Mouse (Mus musculus) embryo, embryonic 11 days (tissue): Measurements from ENCODE around the gene Fancc.
"Not testable (repeated sequence)": the region's sequence is repeated elsewhere in the genome, so short reads cannot be mapped to it uniquely, and the experiment has no call there.

Experiments used
- DNase-seq: peaks from one replicate; pipeline ENCODE4 v3.0.0-alpha.2; 2015

Gene Fancc

DNA sequence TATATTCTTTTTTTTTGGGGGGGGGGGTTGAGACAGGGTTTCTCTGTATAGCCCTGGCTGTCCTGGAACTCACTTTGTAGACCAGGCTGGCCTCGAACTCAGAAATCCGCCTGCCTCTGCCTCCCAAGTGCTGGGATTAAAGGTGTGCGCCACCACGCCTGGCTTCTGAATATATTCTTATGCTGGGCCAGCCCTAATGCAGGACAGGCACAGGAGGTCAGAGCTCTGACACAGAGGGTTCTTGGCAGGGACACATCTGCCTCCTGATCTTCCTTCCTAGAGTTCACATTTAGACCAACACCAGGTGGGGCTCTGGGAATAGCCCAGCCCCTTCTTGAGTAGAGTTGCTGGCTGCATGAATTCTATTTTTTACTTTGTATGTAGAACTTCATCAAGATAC lies 182.0 kb downstream of the Fancc start:
- DNase-seq: not testable (repeated sequence)

DNA sequence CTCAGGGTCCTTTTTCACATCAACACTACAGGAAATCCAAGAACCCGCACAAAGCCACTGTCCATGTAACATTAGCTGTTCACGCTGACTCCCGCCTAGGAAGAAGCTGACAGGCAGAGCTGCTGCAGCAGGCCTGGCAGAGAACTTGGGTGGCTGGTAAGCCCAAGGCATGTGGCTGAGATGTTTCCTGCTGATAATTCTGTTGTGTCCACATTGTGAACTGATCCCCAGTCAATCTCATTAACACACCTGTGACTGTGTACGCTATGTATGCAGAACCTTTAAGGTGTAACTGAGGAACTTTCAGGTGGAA lies 182.5 kb downstream of the Fancc start:
- no peak for DNase-seq

DNA sequence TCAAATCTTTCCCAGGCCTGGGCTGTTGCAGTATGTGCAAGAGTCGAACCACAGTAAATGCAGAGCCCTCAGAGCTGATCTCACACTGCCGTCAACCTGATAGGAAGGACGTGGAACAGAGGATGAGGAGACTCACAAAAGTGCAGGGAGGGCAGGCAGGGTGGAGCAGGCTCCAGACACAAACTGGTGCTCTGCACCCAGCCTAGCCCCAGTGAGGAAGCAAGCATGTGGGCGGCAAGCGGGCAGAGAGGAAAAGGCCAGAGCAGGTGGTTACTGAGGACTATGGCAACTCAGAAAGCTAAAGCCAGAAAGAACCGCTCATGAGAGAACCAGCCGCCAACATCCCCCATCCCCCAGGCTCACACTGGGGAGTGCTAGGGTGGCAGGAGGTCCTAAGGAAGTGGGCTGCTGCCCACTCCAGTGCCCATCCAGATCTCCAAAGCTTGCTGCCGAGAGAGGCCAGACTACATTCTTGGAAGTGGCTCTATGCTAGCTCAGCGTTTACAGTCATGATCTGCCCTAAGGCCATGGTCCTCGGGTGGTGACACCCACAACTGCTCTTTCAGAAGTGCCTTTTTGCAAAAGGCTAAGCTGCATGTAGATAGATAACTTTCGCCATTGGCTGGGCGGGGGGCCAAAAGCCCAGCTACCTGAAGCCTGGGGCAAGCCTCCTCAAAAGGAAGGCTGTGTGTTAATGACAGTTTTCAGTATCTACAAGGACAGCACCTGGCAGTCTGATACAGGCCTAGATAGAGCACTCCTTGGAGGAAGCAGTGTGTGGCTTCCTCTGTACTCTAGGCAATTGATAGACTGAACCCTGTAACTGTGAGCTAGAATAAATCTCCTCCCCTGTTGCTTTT lies 183.1 kb downstream of the Fancc start:
- no peak for DNase-seq

DNA sequence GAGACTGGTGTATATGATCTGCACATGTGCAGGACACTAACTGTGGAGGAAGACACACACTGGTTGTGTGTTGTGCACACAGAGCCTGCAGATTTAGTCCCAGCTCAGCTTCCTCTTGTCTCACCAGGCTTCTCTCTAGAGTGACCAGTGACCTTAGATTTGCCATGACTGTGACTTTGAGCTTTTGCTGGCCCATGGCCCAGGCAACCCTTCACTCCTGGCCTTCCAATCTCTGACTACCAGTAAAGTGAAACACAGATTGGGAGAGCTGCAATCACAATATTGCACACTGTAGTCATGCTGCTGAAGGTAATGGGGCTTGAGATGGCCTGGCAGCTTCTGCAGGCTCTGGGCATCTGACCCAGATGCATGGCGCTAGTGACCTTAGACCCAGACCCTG lies 183.8 kb downstream of the Fancc start:
- DNase-seq: no peak

DNA sequence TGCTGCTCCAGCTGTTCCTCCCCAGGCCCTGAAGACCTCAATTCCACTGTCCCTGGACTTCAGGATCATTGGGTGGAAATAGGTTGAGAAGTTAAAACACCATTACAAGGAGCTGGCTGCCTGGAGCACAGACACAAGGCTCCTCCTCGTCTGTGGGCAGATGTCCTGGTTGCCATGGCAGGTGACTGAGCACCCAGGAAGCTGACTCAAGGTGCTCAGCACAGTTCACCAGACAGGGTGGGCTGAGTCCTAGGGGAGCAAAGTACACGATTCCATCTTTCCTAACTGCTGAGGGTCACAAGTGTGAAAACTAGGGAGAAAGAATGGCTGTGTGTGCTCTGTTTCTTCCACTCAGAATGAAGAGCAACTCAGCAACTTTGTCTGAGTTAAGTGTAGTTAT lies 185.9 kb downstream of the Fancc start:
- no peak for DNase-seq

DNA sequence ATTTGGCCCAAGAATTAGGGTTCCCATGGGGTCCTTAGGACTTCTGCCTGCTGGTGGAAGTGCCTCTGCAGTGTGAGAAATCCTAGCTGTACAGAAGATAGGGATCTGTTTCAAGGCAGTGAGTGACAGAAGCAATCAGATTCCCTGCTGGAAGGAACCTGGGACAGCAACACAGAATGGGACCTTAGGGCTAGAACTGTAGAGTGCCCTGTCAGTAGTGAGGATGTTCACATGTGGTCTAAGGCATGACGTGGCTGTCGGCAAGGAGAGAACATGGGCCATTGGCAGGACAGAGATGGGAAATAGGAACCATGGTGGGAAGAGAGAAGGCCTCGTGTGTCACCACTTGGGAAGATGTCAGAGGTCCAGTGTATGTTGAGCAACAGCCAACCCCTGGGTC lies 187.5 kb downstream of the Fancc start:
- no peak for DNase-seq

- DNase-seq: no peak
Observed at GRCm38 (mm10) chr13:63306768-63307167, 190.3 kb downstream of the Fancc start.

- DNase-seq: peak; percentile 37
Observed at GRCm38 (mm10) chr13:63305160-63306011, 191.7 kb downstream of the Fancc start.

GRCm38 (mm10) chr13:63304799-63305159 lies 192.3 kb downstream of the Fancc start:
- DNase-seq: peak; percentile 45

- DNase-seq: no peak
Observed at GRCm38 (mm10) chr13:63304124-63304792, 192.8 kb downstream of the Fancc start.

- DNase-seq: no peak
Observed at GRCm38 (mm10) chr13:63302381-63302780, 194.7 kb downstream of the Fancc start.

- peak; percentile 43 for DNase-seq
Observed at GRCm38 (mm10) chr13:63301764-63302209, 195.3 kb downstream of the Fancc start.

DNA sequence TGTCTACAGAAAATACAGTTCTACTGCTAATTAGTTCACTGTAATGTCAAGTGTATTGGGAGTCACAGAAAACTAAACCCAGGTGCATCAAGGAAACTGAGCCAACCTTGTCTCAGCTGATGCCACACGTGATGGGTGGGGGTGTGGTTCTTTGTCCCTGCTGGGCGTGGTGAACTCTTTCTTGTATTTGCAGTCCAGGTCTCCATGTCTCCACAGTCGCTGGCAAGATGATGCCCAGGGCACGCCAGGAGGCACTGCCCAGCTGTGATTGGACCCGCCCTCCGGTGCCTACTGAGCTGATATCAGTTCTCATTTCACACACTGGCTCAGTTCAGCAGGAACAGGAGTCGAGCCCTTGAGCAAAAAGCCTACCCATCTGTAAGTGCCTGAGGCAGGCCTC lies 196.1 kb downstream of the Fancc start:
- DNase-seq: no peak

- DNase-seq: no peak
Observed at GRCm38 (mm10) chr13:63298931-63299330, 198.1 kb downstream of the Fancc start.

DNA sequence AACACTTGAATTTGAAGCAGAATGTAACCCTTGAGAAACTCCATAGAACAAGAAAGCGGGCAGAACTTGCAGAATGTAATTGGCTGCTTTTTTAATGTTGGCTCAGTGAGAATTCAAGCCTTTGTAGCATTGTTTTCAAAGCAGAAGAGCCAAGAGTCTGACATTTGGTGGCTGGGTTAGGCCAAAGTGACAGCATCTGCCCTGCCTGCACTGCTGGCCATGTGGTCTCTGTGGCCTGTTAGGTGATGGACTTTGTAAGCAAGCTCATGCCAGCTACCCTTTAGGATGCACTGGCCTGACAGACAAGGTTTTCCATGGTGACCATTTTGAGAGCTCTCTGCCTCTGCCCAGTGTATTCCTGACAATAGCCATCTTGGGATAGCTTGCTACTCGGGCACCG lies 199.1 kb downstream of the Fancc start:
- no peak for DNase-seq

DNA sequence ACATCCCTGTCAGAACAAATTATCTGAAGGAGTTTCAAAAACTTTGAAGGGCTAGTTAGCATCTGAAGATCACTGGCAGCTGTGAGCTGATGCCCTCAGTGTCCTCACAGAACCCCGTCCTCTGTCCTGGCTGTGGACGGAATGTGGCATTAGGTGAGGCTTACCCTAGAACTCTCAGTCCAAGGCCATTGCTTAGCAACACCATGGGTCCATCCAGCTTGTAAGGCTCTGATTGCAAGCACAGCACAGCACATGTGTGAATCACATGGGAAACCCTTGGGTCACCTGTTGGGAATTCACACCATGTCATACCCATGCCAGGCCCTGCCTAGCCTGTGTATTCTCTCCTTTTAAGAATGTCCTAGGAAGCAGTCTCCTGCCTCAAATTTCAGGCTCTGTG lies 200.1 kb downstream of the Fancc start:
- no peak for DNase-seq

GRCm38 (mm10) chr13:63296300-63296699 lies 200.8 kb downstream of the Fancc start:
- DNase-seq: no peak

DNA sequence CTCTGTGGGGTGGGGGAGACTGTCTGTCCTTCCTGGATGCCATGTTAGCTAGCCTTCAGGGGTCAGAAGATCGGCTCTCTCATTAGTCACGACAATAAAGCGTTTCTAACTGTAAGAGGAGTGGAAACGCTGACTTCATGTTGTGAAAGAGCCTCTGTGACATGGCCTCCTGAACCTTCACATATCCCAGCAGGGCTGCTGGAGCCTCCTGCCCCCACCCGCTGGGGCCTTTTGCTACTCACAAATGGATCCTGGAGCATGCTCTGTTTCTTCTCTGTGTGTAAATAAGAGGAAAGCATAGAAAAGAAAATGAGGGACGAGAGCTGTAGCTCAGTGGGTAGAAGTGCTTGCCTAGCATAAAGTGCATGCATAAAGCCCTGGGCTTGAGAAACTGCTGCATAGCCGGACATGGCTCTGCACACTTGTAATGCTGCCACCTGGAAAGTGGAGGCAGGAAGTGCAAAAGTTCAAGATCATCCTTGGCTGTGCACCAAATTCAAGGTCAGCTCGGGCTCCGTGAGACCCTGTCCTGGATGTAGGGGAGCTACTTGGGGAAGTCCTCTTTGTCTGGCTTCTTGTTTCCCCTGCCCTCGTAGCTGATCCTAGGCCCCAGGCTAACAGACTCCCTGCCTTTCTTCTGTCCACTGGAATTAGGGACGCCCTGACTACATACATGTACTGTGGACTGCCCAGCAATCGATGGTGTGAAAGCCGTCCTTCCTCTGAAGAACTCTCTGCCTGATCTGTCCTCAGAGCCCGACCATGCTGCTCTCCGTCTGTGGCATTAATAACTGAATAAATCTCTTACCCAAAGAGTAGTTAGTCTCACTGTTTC lies 202.5 kb downstream of the Fancc start:
- peak; percentile 73 for DNase-seq

- no peak for DNase-seq
Observed at GRCm38 (mm10) chr13:63293647-63294046, 203.4 kb downstream of the Fancc start.

GRCm38 (mm10) chr13:63291016-63291415 lies 206.1 kb downstream of the Fancc start:
- no peak for DNase-seq

DNA sequence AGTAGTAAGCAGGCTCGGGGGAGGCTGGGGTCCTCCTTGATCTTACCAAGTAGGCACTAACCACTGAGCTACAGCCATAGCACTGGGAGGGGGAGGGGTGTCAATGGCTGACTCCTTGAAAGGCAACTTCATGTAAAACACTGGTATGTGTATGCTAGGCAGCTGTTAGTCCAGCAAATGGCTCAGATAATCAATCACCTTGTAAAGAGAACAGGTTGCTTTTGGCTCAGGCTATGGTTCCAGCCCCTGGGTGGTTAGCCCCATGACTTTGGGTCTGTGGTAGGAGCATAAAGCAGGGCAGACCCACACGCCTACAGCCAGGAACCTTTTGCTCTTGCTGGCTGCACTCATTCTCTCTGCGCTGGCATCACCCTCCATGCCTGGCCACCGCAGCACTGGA lies 207.0 kb downstream of the Fancc start:
- no peak for DNase-seq

- DNase-seq: no peak
Observed at GRCm38 (mm10) chr13:63289687-63290086, 207.4 kb downstream of the Fancc start.

GRCm38 (mm10) chr13:63289152-63289551 lies 207.9 kb downstream of the Fancc start:
- DNase-seq: no peak
